8 mouse cellular contexts compared by ENCODE assay signal in the genomic region with DNA sequence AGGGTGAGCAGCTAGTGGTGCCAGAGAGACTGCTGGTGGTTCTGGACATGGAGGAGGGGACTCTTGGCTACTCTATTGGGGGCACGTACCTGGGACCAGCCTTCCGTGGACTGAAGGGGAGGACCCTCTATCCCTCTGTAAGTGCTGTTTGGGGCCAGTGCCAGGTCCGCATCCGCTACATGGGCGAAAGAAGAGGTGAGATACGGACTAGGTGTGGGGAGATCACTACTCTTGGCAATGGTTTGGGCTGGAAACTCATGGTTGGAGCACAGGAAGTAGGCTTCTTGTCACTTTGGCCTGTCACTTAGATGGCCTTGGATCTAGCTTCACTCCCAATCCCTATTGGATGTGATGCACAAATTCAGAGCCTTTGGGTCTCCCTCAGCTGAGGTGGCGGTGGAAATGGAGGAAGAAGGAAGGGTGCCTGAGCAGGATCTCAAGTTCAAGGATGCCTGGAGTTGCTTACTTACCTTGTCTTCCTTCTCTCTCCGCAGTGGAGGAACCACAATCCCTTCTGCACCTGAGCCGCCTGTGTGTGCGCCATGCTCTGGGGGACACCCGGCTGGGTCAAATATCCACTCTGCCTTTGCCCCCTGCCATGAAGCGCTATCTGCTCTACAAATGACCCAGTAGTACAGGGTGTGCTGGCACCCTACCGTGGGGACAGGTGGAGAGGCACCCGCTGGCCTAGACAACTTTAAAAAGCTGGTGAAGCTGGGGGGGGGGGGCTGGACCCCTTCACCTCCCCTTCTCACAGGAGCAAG. TPM values are rescaled to one million over a fixed set of nuclear protein-coding genes. Genes with fewer than 3 reads are reported as not detected.
A peak's percentile ranks its signal among the peaks of the same experiment; 100 is the strongest.
DNase-seq lines count a peak whose midpoint lies in the region; ATAC-seq and TF ChIP-seq lines count a peak whose summit lies in the region.

No protein-coding gene starts in this region.

- DNase-seq in heart, adult 8-10 months (ENCODE audit: low spot score): no peak
- DNase-seq in frontal cortex, postnatal 36 days (ENCODE audit: low spot score in 2 of 2): no peak
- no peak for DNase-seq in adrenal gland, postnatal 4 days (ENCODE audit: low spot score in 2 of 2)

- peak overlapping the region; percentile 84 for H3K4me2 ChIP-seq in heart, embryonic 12.5 days
- peak overlapping the region; percentile 95 for H3K4me2 ChIP-seq in forebrain, embryonic 13.5 days
- H3K4me2 ChIP-seq in liver, embryonic 15.5 days: peak overlapping the region; percentile 98

- H3K9ac ChIP-seq in heart, embryonic 12.5 days: peak overlapping the region; percentile 79
- peak overlapping the region; percentile 75; the same call in 1 of the 2 replicates for H3K9ac ChIP-seq in ES-Bruce4 (ENCODE audit: low read depth, poor library complexity, severe bottlenecking)
- H3K9ac ChIP-seq in forebrain, embryonic 13.5 days: peak overlapping the region; percentile 73
- H3K9ac ChIP-seq in liver, embryonic 15.5 days: peak overlapping the region; percentile 85

- peaks cover 71% of the 10 kb centered on the region for H3K4me1 ChIP-seq in heart, embryonic 12.5 days (replicated peaks)
- H3K4me1 ChIP-seq in ES-Bruce4 (ENCODE audit: control insufficient read depth, insufficient read depth, low read length): no peaks in the 10 kb centered on the region
- peaks cover 64% of the 10 kb centered on the region for H3K4me1 ChIP-seq in forebrain, embryonic 13.5 days
- peaks cover 90% of the 10 kb centered on the region for H3K4me1 ChIP-seq in liver, embryonic 15.5 days (replicated peaks)

- no peaks in the 10 kb centered on the region for H3K9me3 ChIP-seq in heart, embryonic 12.5 days (replicated peaks)
- H3K9me3 ChIP-seq in ES-Bruce4 (replicated peaks; ENCODE audit: control insufficient read depth, insufficient read depth, low read length, poor library complexity, severe bottlenecking): no peaks in the 10 kb centered on the region
- no peaks in the 10 kb centered on the region for H3K9me3 ChIP-seq in forebrain, embryonic 13.5 days (replicated peaks)
- no peaks in the 10 kb centered on the region for H3K9me3 ChIP-seq in liver, embryonic 15.5 days (replicated peaks)

- no peak for TF ChIP-seq CTCF in ES-Bruce4 (IDR thresholded peaks at IDR 0.05; ENCODE audit: low read depth, low read length)

- no peaks in the 10 kb centered on the region for H3K27me3 ChIP-seq in heart, embryonic 12.5 days (replicated peaks)
- no peaks in the 10 kb centered on the region for H3K27me3 ChIP-seq in ES-Bruce4 (ENCODE audit: control insufficient read depth, insufficient read depth, low read length, poor library complexity, severe bottlenecking)
- H3K27me3 ChIP-seq in forebrain, embryonic 13.5 days: no peaks in the 10 kb centered on the region
- H3K27me3 ChIP-seq in liver, embryonic 15.5 days: no peaks in the 10 kb centered on the region

- peaks cover 30% of the 10 kb centered on the region for H3K36me3 ChIP-seq in heart, embryonic 12.5 days
- H3K36me3 ChIP-seq in ES-Bruce4 (ENCODE audit: control insufficient read depth, insufficient read depth, low read length, poor library complexity, severe bottlenecking): peaks cover 8% of the 10 kb centered on the region
- H3K36me3 ChIP-seq in forebrain, embryonic 13.5 days (ENCODE audit: poor library complexity, severe bottlenecking): peaks cover 29% of the 10 kb centered on the region
- H3K36me3 ChIP-seq in liver, embryonic 15.5 days (replicated peaks): peaks cover 30% of the 10 kb centered on the region

- 0 out of 2 replicates have a peak, but pooled peaks have one; percentile 1 for TF ChIP-seq EP300 in ES-Bruce4 (IDR thresholded peaks at IDR 0.05; ENCODE audit: insufficient read depth, low read depth, low read length)

- TF ChIP-seq POLR2A in ES-Bruce4 (IDR thresholded peaks at IDR 0.05; ENCODE audit: insufficient read depth, low read length): no peak

- 37% methylated on average over 14 of the region's 14 CpGs for WGBS in heart, embryonic 12.5 days
- 44% methylated on average over 14 of the region's 14 CpGs for WGBS in forebrain, embryonic 13.5 days
- 46% methylated on average over 14 of the region's 14 CpGs for WGBS in liver, embryonic 15.5 days (ENCODE audit: insufficient replicate concordance)

- H3K27ac ChIP-seq in heart, embryonic 12.5 days (ENCODE audit: poor library complexity, severe bottlenecking): peak overlapping the region; percentile 95
- no peak overlapping the region for H3K27ac ChIP-seq in ES-Bruce4 (ENCODE audit: insufficient read depth, low read length)
- H3K27ac ChIP-seq in forebrain, embryonic 13.5 days: peak overlapping the region; percentile 75
- peak overlapping the region; percentile 91 for H3K27ac ChIP-seq in liver, embryonic 15.5 days (replicated peaks)

- no peak for ATAC-seq in heart, embryonic 12.5 days (ENCODE audit: insufficient number of reproducible peaks, low FRiP score)
- ATAC-seq in forebrain, embryonic 13.5 days: no peak
- ATAC-seq in liver, embryonic 15.5 days (ENCODE audit: insufficient read depth): no peak
- ATAC-seq in CD4-positive, CD25-positive, alpha-beta regulatory T cell, adult 4 months: no peak

- H3K4me3 ChIP-seq in heart, embryonic 12.5 days: peak overlapping the region; percentile 60
- H3K4me3 ChIP-seq in ES-Bruce4 (ENCODE audit: low read depth, low read length): peak overlapping the region; percentile 41
- H3K4me3 ChIP-seq in forebrain, embryonic 13.5 days: peak overlapping the region; percentile 50
- peak overlapping the region; percentile 76 for H3K4me3 ChIP-seq in liver, embryonic 15.5 days (replicated peaks)

RNA-seq across cellular contexts. Expression of gene Spsb2, which starts 1.5 kb away (rescaled TPM):
- 8.7 and 9.1 TPM in 2 replicates for polyA plus RNA-seq in heart, embryonic 12.5 days (2016; fragmentation: Nextera tagmentation; extraction: Ambion mirVana)
- total RNA-seq in heart, adult 8-10 months (2022): 1 to 10 TPM; 2.0 to 5.8 (median 3.2) TPM
- polyA plus RNA-seq in ES-Bruce4 (2011; ENCODE audit: insufficient read depth, insufficient read length, low read depth, missing spikeins): 4.6 and 5.4 TPM in 2 replicates
- 5.1 and 5.3 TPM in 2 replicates for polyA plus RNA-seq in forebrain, embryonic 13.5 days (2015; fragmentation: Nextera tagmentation; extraction: Ambion mirVana)
- polyA plus RNA-seq in liver, embryonic 15.5 days (2015; fragmentation: Nextera tagmentation; extraction: Ambion mirVana): 9.2 and 9.5 TPM in 2 replicates
- total RNA-seq in adrenal gland, postnatal 4 days (2021): 10 to 100 TPM; 18.7 to 19.2 TPM
- polyA plus RNA-seq in CD4-positive, CD25-positive, alpha-beta regulatory T cell, adult 4 months (2017; shearing (Covaris generic)): 1 to 10 TPM; 1.7 to 3.4 TPM

RNA-seq across cellular contexts. Expression of gene Tpi1, which starts 4.1 kb away (rescaled TPM):
- 1,356 and 1,406 TPM in 2 replicates for polyA plus RNA-seq in heart, embryonic 12.5 days (2016; fragmentation: Nextera tagmentation; extraction: Ambion mirVana)
- 1,000 to 10,000 TPM in 1 of 4 experiments, 100 to 1,000 TPM in 3; 893 to 1,022 (median 969) TPM for total RNA-seq in heart, adult 8-10 months (2022)
- polyA plus RNA-seq in ES-Bruce4 (2011; ENCODE audit: insufficient read depth, insufficient read length, low read depth, missing spikeins): 377 and 389 TPM in 2 replicates
- 467 and 491 TPM in 2 replicates for polyA plus RNA-seq in forebrain, embryonic 13.5 days (2015; fragmentation: Nextera tagmentation; extraction: Ambion mirVana)
- 405 and 414 TPM in 2 replicates for polyA plus RNA-seq in liver, embryonic 15.5 days (2015; fragmentation: Nextera tagmentation; extraction: Ambion mirVana)
- 100 to 1,000 TPM; 422 to 439 TPM for total RNA-seq in adrenal gland, postnatal 4 days (2021)
- polyA plus RNA-seq in CD4-positive, CD25-positive, alpha-beta regulatory T cell, adult 4 months (2017; shearing (Covaris generic)): 10 to 100 TPM; 65.7 to 90.0 TPM

RNA-seq across cellular contexts. Expression of gene Usp5, which starts 19.3 kb away (rescaled TPM):
- polyA plus RNA-seq in heart, embryonic 12.5 days (2016; fragmentation: Nextera tagmentation; extraction: Ambion mirVana): 119 and 121 TPM in 2 replicates
- total RNA-seq in heart, adult 8-10 months (2022): 10 to 100 TPM; 72.5 to 79.7 (median 75.8) TPM
- 80.9 and 85.2 TPM in 2 replicates for polyA plus RNA-seq in ES-Bruce4 (2011; ENCODE audit: insufficient read depth, insufficient read length, low read depth, missing spikeins)
- polyA plus RNA-seq in forebrain, embryonic 13.5 days (2015; fragmentation: Nextera tagmentation; extraction: Ambion mirVana): 178 and 203 TPM in 2 replicates
- polyA plus RNA-seq in liver, embryonic 15.5 days (2015; fragmentation: Nextera tagmentation; extraction: Ambion mirVana): 54.9 and 55.4 TPM in 2 replicates
- 100 to 1,000 TPM; 141 to 148 TPM for total RNA-seq in adrenal gland, postnatal 4 days (2021)
- polyA plus RNA-seq in CD4-positive, CD25-positive, alpha-beta regulatory T cell, adult 4 months (2017; shearing (Covaris generic)): 100 to 1,000 TPM in 1 of 2 experiments, 10 to 100 TPM in 1; 77.2 to 154 TPM

RNA-seq across cellular contexts. Expression of gene Cdca3, which starts 19.4 kb away (rescaled TPM):
- polyA plus RNA-seq in heart, embryonic 12.5 days (2016; fragmentation: Nextera tagmentation; extraction: Ambion mirVana): 105 and 121 TPM in 2 replicates
- 1 to 10 TPM in 1 of 4 experiments, under 1 TPM in 3; 0.14 to 1.4 (median 0.40) TPM for total RNA-seq in heart, adult 8-10 months (2022)
- 162 and 187 TPM in 2 replicates for polyA plus RNA-seq in ES-Bruce4 (2011; ENCODE audit: insufficient read depth, insufficient read length, low read depth, missing spikeins)
- 207 and 217 TPM in 2 replicates for polyA plus RNA-seq in forebrain, embryonic 13.5 days (2015; fragmentation: Nextera tagmentation; extraction: Ambion mirVana)
- 192 and 194 TPM in 2 replicates for polyA plus RNA-seq in liver, embryonic 15.5 days (2015; fragmentation: Nextera tagmentation; extraction: Ambion mirVana)
- 10 to 100 TPM; 50.6 to 58.6 TPM for total RNA-seq in adrenal gland, postnatal 4 days (2021)
- 10 to 100 TPM in 1 of 2 experiments, 1 to 10 TPM in 1; 8.0 to 27.1 TPM for polyA plus RNA-seq in CD4-positive, CD25-positive, alpha-beta regulatory T cell, adult 4 months (2017; shearing (Covaris generic))

RNA-seq across cellular contexts. Expression of gene Gnb3, which starts 30.1 kb away (rescaled TPM):
- 6.4 and 7.8 TPM in 2 replicates for polyA plus RNA-seq in heart, embryonic 12.5 days (2016; fragmentation: Nextera tagmentation; extraction: Ambion mirVana)
- total RNA-seq in heart, adult 8-10 months (2022): 10 to 100 TPM; 11.6 to 18.4 (median 16.7) TPM
- polyA plus RNA-seq in ES-Bruce4 (2011; ENCODE audit: insufficient read depth, insufficient read length, low read depth, missing spikeins): not detected in 2 replicates
- 0.46 and 0.74 TPM in 2 replicates for polyA plus RNA-seq in forebrain, embryonic 13.5 days (2015; fragmentation: Nextera tagmentation; extraction: Ambion mirVana)
- 0.29 and 0.68 TPM in 2 replicates for polyA plus RNA-seq in liver, embryonic 15.5 days (2015; fragmentation: Nextera tagmentation; extraction: Ambion mirVana)
- total RNA-seq in adrenal gland, postnatal 4 days (2021): 10 to 100 TPM; 13.9 to 16.3 TPM
- not detected for polyA plus RNA-seq in CD4-positive, CD25-positive, alpha-beta regulatory T cell, adult 4 months (2017; shearing (Covaris generic))
